Mouse (Mus musculus): ENCODE data around the gene Fyn. TPM values are rescaled to one million over a fixed set of nuclear protein-coding genes. Genes with fewer than 3 reads are reported as not detected.

The Fyn gene
- polyA plus RNA-seq, 1 experiment = 107 TPM

DNA sequence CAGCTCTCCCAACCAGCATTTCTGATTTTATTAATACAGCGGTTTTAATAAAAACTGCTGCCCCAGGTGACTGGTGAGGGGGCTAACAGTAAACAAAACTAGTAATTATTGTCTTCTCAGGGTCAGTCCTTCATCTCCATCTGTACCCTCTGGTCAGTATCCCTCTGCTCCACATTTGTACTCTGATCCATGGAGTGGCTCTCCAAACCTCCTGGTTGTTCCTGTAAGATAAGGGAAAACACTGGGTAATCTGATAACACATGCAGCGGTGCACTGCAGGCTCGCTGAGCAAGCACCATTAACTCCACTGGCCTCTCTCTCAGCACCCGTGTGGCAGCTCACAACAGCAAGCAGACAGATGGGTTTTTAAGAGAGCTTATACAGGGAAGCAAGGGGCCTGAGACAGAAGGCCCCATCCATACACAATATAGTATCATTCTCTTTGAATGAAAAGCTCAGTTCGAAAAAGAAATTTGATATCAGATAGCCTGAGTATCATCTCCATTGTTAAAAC is 189.9 kb downstream of the Fyn start:
- Histone ChIP-seq H3K4me3 (ENCODE audit: insufficient read depth, low read length) (no peak overlapping the region), H3K4me1 (ENCODE audit: control insufficient read depth, insufficient read depth, low read length) (peaks cover 2% of the 10 kb centered on the region; the same call in 1 of the 2 replicates), H3K27ac (ENCODE audit: insufficient read depth, low read length) (no peak overlapping the region)
- TF ChIP-seq POLR2A (IDR thresholded peaks at IDR 0.05; ENCODE audit: extremely low read depth, insufficient read depth, low read length) = no peak
- no peak for TF ChIP-seq CTCF (IDR thresholded peaks at IDR 0.05; ENCODE audit: extremely low read depth, insufficient read depth, low read length)

DNA sequence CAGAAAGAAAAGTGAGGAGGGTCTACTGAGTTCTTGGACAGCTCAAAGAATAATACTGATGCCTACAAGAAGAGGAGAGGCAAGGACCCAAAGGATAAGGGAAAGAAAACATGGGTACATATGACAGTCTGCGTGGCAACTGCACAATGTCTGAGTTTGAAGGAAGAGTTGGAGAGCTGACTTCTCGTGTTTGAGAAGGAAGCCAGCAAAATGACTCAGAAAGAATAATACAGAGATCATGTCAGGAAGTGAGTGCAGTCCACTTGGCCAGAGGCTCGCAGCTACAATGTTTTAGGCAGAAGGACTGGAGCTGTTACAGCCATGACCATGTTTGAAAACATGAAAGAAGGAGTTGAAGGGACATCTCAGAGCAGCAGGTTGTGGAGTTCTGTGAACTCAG is 190.7 kb downstream of the Fyn start:
- Histone ChIP-seq H3K4me3 (ENCODE audit: insufficient read depth, low read length) (no peak overlapping the region), H3K27ac (ENCODE audit: insufficient read depth, low read length) (no peak overlapping the region), H3K4me1 (ENCODE audit: control insufficient read depth, insufficient read depth, low read length) (peaks cover 2% of the 10 kb centered on the region; the same call in 1 of the 2 replicates)
- TF ChIP-seq CTCF (IDR thresholded peaks at IDR 0.05; ENCODE audit: extremely low read depth, insufficient read depth, low read length) (no peak), POLR2A (IDR thresholded peaks at IDR 0.05; ENCODE audit: extremely low read depth, insufficient read depth, low read length) (no peak)

DNA sequence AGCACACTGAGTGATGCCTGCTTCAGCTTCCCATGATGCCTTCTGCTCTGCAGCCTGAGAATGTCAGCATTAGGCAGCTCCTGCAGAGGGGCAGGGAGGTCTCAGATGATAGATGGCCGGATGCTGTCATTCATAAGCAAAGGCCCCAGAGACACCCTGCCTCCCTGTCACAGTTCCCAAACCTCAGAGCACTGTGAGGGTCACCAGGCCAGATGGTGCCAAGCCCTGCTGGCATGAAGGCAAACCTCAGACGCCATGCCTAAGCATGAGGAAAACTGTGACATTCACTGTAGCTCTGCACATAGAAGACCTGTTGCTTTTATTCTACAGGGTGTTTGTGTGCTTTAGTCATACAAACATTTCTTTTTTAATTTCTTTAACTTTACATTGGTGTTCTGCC is 193.7 kb downstream of the Fyn start:
- no peak overlapping the region for H3K27ac ChIP-seq (ENCODE audit: insufficient read depth, low read length)
- TF ChIP-seq CTCF (IDR thresholded peaks at IDR 0.05; ENCODE audit: extremely low read depth, insufficient read depth, low read length) (no peak), POLR2A (IDR thresholded peaks at IDR 0.05; ENCODE audit: extremely low read depth, insufficient read depth, low read length) (no peak)
- no peak overlapping the region for H3K4me3 ChIP-seq (ENCODE audit: insufficient read depth, low read length)
- H3K4me1 ChIP-seq (ENCODE audit: control insufficient read depth, insufficient read depth, low read length) = peaks cover 2% of the 10 kb centered on the region; the same call in 1 of the 2 replicates

DNA sequence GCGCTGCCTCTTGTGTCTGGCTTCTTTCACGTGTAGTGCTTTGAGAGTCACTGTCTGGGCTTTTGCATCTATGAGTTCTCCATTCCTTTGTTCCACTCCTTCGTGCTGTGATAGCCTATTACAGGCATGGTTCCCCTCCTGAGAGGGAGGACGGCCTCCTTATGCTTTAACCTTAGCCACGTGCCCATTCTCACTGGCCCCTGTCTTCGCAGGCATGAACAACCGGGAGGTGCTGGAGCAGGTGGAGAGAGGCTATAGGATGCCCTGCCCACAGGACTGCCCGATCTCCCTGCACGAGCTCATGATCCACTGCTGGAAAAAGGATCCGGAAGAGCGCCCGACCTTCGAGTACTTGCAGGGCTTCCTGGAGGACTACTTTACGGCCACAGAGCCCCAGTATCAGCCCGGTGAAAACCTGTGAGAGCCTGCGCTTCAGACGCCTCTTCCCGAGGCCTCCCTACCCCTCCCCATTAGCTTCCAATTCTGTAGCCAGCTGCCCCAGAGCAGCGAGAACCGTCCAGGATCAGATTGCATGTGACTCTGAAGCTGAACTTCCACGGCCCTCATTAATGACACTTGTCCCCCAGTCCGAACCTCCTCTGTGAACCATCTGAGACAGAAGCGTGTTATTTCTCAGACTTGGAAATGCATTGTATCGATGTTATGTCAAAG is 195.0 kb downstream of the Fyn start:
- peaks cover 2% of the 10 kb centered on the region; the same call in 1 of the 2 replicates for H3K4me1 ChIP-seq (ENCODE audit: control insufficient read depth, insufficient read depth, low read length)
- no peak overlapping the region for H3K4me3 ChIP-seq (ENCODE audit: insufficient read depth, low read length)
- TF ChIP-seq CTCF (IDR thresholded peaks at IDR 0.05; ENCODE audit: extremely low read depth, insufficient read depth, low read length) (no peak), POLR2A (IDR thresholded peaks at IDR 0.05; ENCODE audit: extremely low read depth, insufficient read depth, low read length) (no peak)
- H3K27ac ChIP-seq (ENCODE audit: insufficient read depth, low read length) = no peak overlapping the region

DNA sequence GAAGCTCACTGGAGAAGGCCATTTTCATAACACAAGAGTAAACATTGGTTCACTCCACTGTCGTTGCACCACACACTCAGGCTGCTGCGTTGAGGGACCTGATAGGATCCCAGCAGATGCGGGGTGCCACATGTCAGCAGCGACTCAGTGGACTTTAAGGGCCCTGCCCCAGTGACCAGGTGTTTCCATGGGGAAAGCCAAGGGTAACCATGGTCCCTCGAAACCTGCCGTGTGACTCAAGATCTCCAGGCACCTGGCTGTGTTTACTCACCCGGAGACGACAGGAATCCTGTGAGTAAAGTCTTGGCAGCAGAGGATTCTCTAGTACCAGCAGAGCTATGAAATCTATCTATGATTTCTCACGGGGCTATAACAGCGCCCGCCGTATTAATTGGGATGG is 198.2 kb downstream of the Fyn start:
- no peak overlapping the region for H3K27ac ChIP-seq (ENCODE audit: insufficient read depth, low read length)
- TF ChIP-seq CTCF (IDR thresholded peaks at IDR 0.05; ENCODE audit: extremely low read depth, insufficient read depth, low read length) = no peak
- TF ChIP-seq POLR2A (IDR thresholded peaks at IDR 0.05; ENCODE audit: extremely low read depth, insufficient read depth, low read length) = no peak
- no peak overlapping the region for H3K4me3 ChIP-seq (ENCODE audit: insufficient read depth, low read length)
- peaks cover 3% of the 10 kb centered on the region; the same call in 1 of the 2 replicates for H3K4me1 ChIP-seq (ENCODE audit: control insufficient read depth, insufficient read depth, low read length)

DNA sequence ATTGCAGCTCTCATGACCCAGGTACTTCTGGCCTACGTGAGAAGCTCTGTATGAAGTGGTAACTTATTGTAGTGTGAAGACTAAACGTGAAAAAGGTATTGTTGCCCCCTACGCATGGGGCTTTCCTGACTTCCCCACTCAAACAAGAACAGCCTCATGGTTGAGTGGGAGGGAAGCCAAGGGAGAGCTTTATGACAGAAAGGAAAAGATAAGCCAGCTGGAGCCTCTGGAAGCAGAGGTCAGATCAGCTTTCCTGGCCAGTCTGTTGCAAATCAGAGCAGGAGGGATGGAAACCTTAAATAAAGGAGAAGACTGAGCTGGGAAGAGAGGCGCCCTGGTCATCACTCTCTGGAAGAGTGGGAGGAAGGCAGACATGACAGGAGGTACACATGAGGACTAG is 200.3 kb downstream of the Fyn start:
- no peak for TF ChIP-seq CTCF (IDR thresholded peaks at IDR 0.05; ENCODE audit: extremely low read depth, insufficient read depth, low read length)
- no peak for TF ChIP-seq POLR2A (IDR thresholded peaks at IDR 0.05; ENCODE audit: extremely low read depth, insufficient read depth, low read length)
- Histone ChIP-seq H3K4me1 (ENCODE audit: control insufficient read depth, insufficient read depth, low read length) (peaks cover 3% of the 10 kb centered on the region; the same call in 1 of the 2 replicates), H3K4me3 (ENCODE audit: insufficient read depth, low read length) (no peak overlapping the region), H3K27ac (ENCODE audit: insufficient read depth, low read length) (no peak overlapping the region)

DNA sequence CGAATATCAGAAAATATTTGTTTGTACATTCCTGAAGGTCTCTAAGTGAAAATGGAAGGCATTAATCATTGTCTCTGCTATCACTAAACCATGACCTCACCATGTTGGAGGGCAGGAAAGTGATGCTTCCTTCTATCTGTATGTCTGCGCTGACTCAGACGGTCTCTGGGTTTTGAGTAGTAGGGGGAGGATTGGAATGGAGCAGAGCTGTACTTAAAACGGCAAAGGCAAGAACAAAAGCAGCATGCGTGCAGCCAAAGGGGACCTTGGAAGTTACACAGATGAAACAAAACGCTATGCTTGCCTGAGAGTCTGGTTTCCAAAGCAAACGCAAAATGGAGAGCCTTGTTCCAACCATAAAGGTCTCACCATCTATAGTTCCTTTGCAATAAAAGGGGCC is 202.4 kb downstream of the Fyn start:
- Histone ChIP-seq H3K4me1 (ENCODE audit: control insufficient read depth, insufficient read depth, low read length) (peaks cover 3% of the 10 kb centered on the region; the same call in 1 of the 2 replicates), H3K4me3 (ENCODE audit: insufficient read depth, low read length) (no peak overlapping the region), H3K27ac (ENCODE audit: insufficient read depth, low read length) (no peak overlapping the region)
- no peak for TF ChIP-seq CTCF (IDR thresholded peaks at IDR 0.05; ENCODE audit: extremely low read depth, insufficient read depth, low read length)
- TF ChIP-seq POLR2A (IDR thresholded peaks at IDR 0.05; ENCODE audit: extremely low read depth, insufficient read depth, low read length) = no peak

DNA sequence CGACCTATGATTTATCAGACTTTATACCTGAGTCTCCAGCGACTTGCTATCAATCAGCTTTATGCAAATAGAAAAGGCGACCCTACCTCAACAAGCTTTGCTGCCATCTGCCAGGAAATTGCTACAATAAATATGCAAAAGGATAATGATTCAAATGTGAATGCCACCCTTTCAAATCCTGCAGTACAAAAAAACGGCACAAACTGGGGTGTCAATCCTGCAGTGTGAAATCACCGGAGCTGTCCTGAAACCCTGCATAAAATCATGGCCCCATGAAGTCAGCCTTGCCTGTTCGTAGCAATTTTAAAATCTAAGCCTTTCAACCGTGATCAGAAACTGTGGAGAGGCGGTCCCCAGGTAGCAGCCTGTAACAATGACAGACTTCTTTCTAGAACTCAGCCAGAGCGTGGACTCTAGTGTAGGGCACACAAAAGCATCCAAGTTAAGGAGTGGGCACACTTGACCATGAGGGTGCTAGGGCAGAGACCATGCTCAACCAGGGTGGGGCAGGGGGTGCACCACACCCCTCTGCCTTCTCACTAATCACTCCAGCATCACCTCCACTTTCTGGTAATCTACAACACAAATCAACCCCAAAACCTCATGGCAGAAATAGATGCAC is 203.5 kb downstream of the Fyn start:
- Histone ChIP-seq H3K27ac (ENCODE audit: insufficient read depth, low read length) (no peak overlapping the region), H3K4me3 (ENCODE audit: insufficient read depth, low read length) (no peak overlapping the region), H3K4me1 (ENCODE audit: control insufficient read depth, insufficient read depth, low read length) (peaks cover 3% of the 10 kb centered on the region; the same call in 1 of the 2 replicates)
- TF ChIP-seq CTCF (IDR thresholded peaks at IDR 0.05; ENCODE audit: extremely low read depth, insufficient read depth, low read length) (no peak), POLR2A (IDR thresholded peaks at IDR 0.05; ENCODE audit: extremely low read depth, insufficient read depth, low read length) (no peak)

DNA sequence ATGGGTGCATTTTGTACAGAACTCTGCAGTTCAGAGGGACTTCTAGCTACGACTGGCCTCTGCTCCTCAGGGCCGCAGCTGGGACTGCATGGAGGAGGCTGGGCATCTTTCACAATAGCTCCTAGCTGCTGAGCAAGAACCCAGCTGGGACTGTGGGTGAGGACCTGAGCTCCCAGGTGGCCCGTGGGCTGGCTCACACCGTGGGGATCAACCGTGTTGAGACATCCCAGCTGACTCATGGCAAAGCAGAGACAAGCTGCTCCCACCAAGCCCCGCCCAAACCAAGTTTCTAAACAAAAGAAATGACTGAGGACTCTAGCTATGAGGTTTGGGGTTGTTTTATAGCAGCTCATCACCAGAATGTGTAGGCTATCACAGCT is 204.0 kb downstream of the Fyn start:
- Histone ChIP-seq H3K4me1 (ENCODE audit: control insufficient read depth, insufficient read depth, low read length) (peaks cover 3% of the 10 kb centered on the region; the same call in 1 of the 2 replicates), H3K27ac (ENCODE audit: insufficient read depth, low read length) (no peak overlapping the region), H3K4me3 (ENCODE audit: insufficient read depth, low read length) (no peak overlapping the region)
- no peak for TF ChIP-seq POLR2A (IDR thresholded peaks at IDR 0.05; ENCODE audit: extremely low read depth, insufficient read depth, low read length)
- TF ChIP-seq CTCF (IDR thresholded peaks at IDR 0.05; ENCODE audit: extremely low read depth, insufficient read depth, low read length) = no peak

DNA sequence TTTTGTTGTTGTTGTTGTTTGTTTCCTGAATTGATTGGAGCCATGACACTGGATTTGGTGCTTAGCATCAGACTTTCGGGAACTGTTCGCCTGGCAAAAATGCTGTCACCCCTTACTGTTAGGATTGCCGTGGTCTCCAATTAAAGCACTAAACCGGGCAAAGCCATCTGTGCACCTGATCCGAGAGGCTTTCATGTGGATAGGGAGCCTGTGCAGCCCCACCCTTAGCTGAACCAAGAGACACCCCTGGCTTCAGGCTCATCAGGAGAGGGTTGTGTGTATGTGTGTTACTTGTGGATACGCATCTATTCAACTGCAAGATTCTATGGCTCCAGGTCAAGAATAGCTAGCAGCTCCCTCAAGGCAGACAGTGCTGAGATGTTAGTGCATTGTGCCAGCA is 207.8 kb downstream of the Fyn start:
- Histone ChIP-seq H3K27ac (ENCODE audit: insufficient read depth, low read length) (no peak overlapping the region), H3K4me3 (ENCODE audit: insufficient read depth, low read length) (no peak overlapping the region), H3K4me1 (ENCODE audit: control insufficient read depth, insufficient read depth, low read length) (no peaks in the 10 kb centered on the region)
- TF ChIP-seq CTCF (IDR thresholded peaks at IDR 0.05; ENCODE audit: extremely low read depth, insufficient read depth, low read length) (no peak), POLR2A (IDR thresholded peaks at IDR 0.05; ENCODE audit: extremely low read depth, insufficient read depth, low read length) (no peak)

Measured in cortical plate, adult 2 months (tissue).